Mouse (Mus musculus) 416B (cell line): ENCODE measurements around the gene Ssbp3.
A peak's percentile ranks its signal among the peaks of the same experiment; 100 is the strongest.

ENCODE experiments used
- DNase-seq: peaks from one replicate; pipeline ENCODE4 v3.0.0; 2011; ENCODE audit warnings: low read depth

The Ssbp3 gene

DNA sequence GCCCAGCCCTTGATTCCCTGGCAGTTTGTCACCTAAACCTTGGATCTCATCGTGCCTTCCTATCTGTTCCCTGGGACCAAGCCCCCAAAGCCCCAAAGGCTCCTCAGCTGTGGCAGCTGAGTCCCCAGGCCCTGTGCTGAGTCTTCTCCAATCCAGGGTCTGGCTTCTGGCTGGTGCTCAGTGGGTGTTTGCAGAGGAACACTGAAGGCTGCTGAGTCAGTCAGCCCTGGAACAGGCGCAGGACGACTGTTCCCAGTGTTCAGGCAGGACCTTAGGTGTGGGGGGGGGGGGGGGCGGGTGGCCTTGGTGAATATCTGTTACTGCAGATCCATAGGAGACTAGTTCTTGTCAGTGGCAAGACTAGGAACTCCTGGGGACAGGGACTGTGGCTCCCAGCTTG lies 141.4 kb downstream of the Ssbp3 start:
- no peak for DNase-seq

DNA sequence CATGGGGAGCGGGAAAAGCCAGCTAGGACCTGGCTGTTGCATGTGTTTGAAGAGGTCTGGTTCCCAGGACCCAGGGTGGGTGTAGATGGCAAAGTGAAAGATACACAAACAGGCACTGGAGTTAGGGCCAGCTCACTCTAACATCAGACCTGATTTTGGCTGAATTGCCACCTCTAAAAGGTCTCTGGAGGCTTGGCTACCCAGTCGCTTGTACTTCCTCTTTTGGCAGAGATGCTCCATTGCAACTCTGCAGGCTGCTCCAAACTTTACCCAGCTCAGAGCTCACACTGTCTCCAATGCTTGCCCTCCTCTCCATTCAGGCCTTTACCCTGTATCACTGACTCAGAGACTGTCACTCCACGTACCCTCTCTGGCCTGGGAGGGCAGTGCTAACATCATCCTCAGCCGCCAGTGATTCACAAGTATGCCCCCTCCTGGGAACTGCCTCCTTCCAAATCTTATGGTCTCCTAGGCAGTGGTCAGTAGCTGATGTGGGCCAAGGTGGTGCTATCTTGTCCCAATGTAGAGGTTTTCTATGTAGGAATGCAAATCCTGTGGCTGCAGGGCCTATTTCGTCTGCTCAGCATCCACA lies 142.6 kb downstream of the Ssbp3 start:
- DNase-seq, result peak; percentile 9

DNA sequence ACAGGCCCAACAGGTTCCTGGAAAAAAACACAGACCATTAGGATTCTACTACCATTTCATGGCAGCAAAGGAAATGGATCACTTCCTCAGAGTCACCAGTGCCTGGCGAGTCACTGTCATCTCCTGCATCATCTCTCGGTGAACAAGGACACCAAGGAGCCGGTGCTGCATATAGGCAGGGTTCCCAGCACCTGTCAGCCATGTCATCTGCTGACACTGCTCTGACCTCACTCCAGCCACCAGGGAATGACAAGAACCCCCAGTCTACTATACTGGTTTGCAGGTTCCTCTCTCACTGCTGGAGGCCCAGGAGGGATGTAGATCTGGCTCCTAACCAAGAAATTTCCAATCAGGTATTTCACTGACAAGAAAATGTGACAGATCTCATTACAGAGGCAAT lies 145.6 kb downstream of the Ssbp3 start:
- no peak for DNase-seq

DNA sequence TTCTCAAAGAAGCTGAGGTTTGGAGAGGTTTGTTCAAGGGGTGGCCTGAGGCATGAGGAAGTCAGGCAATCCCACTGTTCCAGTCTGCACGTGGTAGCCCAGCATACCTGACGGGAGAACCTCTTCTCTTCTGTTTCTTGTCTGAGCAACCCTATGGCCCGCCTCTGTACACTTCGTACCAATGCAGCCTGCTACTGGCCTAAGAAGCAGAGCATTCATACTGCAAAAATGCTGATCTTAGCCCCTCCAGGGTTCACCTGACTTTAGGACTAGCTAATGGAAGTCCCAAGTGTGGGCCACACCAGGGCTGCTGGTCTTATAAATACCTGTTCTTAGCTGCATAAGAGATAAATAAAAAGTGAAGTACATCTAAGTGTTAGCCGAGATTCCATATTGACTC lies 147.8 kb downstream of the Ssbp3 start:
- DNase-seq, result no peak

DNA sequence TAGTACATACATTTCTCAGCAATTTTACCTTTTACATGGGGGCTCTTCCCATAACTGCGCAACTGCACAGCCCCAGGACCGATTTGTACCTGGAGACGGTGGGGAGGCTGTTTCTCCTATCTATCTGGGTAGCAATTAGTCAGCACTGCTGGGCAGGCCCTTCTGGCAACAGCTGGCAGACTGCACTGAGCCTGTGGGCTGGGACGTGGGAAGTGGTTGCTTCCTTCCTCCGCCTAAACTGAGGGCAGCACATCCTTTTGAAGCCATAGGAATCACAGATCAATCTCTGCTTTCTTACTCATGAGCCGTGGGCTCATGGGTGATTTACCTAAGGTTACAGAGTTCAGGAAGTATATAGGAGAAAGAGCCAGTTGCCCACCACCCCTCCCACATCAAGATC lies 148.3 kb downstream of the Ssbp3 start:
- peak; percentile 84 for DNase-seq

DNA sequence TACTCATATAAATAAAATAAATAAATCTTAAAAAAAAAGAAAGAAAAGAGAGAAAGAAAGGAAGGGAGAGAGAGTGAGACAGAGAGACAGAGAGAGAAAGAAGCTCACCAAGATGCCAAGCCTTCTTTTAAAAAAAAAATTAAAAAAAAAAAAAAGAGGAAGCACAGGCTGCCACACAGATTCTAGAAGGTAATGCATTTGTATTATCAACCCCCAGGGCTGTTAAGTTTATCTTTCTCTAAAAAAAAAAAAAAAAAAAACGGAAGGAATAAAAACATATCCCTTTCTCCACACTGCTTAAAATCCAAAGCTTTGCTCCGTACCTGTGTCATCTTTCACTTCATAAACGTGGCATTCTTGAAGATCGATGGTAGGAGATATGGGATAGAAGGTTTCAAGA lies 151.1 kb downstream of the Ssbp3 start:
- no peak for DNase-seq

DNA sequence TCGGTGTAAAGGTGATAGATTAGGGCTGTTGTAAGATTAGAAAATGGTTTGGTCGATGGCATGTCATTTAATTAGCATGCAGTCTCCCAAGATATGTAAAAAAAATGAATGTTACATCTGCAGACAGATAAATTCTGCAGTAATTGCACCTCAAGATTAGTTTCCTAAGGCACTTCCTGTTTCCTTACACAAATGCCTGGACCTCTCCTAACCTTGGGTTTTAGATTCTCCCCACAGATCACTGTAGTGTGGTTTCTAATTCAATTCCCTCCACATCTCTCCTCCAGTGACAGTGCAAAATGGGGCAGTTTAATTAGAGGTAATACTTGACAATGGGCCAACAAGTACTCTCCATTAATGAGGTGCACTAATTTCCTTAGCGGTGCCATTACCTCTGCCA lies 152.7 kb downstream of the Ssbp3 start:
- DNase-seq, result no peak

DNA sequence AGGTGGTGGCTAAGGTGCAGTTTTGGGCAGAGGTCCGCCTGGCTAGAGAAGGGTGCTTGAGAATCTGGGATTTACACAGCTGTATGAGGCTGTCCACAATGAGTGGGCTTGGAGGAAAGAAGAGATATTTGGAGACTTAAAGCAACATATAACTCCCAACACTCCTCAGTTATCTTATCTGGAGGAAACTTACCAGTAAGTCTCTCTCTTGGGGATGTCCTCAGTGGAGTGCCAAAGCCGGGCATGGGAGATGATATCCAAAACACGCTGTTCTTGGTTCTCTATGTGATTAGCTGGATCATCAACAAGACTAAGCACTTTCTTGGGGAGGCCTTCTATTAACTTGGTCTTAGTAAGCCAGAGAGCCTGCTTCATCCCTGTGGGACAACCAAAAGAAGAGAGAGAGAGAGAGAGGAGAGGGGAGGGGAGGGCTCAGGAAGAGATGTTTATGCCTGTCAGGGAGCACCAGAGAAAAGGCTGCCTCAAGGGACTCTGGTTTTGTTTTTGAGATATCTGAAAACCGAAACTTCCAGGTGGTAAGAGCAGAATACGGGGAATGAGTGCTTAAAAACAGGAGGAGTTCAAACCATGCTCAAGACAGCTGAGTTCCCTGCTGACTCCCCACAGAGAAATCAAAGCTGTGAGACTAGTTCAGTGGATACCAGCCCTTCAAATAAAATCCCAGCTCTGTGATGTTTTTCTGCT lies 154.0 kb downstream of the Ssbp3 start:
- no peak for DNase-seq

DNA sequence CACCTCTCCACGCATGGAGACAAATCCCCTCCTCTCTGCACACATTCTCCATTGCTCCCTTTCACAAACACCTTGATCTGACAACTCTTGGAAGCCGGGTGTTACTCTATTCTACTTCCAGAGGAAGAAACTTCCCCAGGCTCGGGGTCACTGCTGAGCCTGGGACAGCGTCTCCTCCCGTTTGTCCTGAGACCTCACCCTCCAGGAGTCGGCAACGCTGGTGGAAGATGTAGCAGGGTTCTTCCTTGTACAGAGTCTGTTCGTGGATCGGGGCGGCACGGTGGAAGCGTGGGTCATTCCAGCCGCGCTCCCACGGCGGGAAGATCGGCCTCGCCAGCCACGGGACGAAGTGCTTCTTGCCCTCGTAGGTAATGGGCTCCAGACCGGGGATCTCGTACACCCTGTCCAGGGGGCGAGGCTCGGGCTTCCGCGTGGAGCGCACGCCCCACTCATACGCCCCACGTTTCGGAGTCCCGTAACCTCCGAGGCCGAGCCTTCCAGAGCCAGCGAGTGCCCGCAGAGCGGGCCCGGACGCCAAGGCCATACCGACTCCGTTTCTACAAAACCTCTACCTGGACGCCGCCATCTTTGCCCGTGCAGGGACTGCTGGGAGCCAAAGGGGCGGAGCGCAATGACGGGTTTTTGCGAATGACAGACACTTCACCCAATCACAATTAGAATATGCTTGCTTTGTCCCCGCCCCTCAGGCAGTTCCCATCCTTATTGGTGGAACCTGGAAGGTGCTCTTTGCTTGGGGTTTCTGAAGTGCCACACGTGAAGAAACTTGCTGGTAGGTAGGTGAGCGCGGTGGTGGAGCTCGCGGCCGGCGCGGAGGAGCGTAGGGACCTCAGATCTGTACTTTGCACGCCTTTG lies 156.0 kb downstream of the Ssbp3 start, which contains the start of the genes Mrpl37 and Cyb5rl:
Mrpl37 (minus strand) TSS at position 617 of the 873 bp plus-strand sequence.
Cyb5rl (plus strand) TSS at position 737 of the 873 bp plus-strand sequence.
- DNase-seq, result peak; percentile 97

DNA sequence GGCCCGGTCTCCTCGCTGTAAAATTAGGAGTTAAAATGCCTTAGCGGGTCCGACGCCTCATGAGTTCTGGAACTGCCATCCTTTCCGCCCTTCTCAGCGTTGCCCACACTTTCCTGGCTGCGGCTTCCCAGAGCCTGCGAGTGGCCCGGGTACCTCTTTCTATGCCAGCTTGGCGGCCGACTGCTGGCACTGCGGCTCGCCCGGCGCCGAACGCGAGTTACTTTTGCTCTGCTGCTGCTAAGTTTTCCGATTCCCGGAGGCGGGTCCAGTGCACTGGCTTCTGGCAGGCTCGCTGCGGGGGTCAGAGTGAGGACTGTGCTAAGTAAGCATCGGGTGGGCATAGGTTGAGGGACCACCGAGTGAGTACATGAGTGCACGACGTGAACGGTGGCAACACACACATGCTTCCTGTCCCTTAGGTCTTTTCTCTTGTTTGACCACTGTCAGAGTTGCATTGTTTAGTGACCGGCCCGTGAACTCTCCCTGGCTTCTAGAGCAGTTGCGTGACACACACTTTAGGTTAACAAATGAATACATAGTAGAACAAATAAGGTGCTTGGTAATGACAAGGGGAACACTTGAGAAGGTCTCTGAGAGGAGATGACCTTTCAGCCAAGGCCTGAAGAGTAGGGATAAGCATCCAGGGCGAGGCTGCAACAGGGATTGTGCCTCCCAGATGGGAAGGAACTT lies 156.8 kb downstream of the Ssbp3 start:
- no peak for DNase-seq

DNA sequence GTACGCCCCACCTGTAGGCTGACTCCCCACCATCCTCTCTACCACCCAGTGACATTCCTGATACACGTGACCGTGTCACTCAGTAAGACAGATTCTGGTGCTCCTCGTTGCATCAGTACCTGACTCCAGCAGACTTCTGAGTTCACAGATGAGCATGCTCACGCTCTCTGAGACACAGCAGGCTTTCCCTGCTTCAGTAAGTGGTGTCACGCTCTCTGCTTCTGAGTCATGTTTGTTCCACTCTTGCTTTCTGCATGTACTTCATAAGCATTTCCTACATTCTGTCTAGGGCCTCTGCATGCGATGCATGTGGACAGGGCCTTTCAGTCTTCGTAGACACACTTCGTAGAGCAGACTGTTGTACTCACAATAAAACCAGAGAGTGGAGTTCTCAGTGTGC lies 161.8 kb downstream of the Ssbp3 start:
- no peak for DNase-seq

DNA sequence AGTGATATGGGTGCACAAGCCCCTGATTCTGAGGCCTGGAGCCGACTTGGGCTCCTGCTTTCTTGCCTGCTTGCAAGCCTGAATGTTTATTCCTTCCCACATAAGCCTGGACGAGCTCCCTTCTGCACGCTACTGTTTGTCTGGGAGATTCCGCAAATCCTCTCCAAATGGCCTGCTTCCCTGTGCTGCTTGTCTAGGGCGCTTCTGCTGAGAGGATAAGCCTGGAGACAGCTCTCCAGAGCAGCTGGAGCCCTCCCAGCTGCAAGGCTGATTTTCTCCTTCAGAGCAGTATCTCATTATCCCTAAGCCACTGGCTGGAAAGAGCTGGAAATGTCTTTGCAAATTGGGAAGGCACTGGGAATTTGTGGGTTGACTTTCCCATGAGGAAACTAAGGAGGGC lies 165.0 kb downstream of the Ssbp3 start:
- DNase-seq, result no peak

DNA sequence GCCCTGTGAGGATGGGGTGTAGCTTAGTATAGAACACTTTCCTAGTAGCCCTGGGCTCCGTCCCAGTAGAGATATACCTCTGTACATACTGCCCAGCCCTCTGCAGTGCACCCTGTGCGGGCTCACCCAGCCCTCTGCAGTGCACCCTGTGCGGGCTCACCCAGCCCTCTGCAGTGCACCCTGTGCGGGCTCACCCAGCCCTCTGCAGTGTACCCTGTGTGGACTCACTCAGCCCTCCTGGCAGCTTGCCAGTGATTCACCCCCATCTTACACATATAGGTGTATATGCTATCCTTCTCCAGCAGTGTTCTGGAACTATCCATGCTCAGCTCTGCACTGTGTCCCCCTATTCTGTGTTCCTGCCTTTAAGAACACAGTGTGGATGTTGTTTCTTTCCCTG lies 168.4 kb downstream of the Ssbp3 start:
- no peak for DNase-seq

DNA sequence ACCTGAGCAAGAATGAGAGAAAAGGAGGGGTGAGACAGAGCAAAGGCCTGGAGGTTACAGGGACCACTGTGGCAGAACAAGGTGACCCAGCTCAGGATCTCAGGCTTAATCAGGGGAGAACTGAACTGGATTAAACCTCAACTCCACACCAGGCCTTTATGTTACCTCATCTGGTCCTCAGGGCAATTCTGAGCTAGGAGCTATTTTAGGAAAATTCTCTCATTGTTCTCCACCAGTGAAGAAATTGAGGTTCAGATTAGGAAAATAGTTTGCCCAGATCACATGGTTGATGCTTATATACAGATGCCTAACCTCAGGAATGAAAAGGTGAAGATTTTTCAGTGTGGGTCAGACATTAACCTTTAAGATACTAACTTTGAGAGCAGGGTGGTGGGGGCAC lies 169.2 kb downstream of the Ssbp3 start:
- DNase-seq, result no peak

DNA sequence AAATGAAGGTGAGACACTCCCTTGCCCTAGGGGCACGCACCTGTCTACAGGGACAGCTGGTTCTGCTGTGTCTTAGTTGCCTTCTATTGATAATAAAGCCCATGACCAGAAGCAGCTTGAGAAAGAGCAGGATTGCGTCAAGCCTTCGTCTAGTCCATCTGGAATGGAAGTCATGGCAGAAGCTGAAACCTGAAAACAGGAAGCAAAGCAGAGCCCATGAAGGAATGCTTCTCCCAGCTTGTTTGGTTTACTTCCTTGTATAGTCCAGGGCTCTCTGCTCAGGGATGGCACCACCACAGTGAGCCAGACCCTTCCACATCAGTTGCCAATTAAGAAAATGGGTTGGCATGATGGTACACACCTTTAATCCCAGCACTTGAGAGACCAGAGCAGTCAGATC lies 171.7 kb downstream of the Ssbp3 start:
- DNase-seq, result no peak

DNA sequence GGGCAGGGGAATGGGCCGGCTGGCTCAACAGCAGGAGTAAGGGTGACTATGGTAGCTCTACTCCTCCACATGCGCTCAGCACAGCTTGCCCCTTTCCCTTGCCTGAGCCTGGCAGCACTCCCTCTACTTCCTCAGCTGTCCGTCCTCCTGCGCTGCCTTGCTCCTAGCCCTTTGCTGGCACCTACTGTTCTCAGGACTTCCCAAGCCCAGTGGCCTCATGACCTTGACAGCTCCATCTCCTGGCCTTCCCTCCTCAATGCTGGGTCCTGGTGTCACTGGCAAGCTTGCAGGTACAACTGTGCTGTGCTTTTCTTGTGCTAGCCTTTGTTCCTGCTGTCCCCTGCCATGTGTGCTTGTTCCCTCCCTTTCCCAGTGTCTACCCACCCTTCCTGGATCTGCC lies 172.6 kb downstream of the Ssbp3 start:
- DNase-seq, result no peak

DNA sequence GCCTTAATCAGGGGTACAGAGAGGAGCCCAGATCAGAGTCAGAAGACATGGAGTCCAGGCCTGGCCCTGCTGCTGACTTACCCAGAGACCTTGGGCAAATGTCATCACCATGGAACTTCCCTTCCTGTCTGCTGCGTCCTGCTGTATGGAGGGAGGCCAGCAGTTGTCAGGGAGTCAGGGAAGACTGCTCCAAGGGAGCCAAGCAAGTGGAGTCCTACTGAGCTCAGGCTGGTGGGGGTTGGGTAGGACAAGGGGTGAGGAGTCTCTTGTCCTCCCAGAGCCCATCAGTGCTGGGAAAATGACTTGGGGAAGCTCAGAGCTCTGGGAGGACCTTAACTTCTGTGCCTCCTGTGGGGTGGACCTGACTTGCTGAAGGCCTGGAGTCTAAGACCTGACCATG lies 173.8 kb downstream of the Ssbp3 start:
- DNase-seq, result no peak

DNA sequence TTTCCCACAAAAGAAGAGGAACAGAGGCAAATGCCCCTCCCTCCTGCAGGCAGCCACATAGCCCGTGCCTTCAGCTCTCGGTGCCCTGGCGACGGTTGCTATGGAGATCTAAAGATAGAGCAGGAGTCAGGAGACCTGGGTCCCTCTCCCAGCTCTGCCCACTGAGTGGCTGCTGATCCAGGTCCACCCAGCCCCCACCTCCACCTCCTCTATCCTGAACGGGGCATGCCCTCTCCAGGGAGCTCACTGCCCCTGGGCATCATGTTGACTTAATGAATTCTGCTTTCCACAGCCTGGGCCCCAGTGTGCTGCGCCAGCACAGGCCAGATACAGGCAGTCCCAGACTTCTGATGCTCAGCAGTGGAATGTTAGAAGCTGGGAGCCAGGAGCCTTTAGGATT lies 174.4 kb downstream of the Ssbp3 start:
- DNase-seq, result no peak

DNA sequence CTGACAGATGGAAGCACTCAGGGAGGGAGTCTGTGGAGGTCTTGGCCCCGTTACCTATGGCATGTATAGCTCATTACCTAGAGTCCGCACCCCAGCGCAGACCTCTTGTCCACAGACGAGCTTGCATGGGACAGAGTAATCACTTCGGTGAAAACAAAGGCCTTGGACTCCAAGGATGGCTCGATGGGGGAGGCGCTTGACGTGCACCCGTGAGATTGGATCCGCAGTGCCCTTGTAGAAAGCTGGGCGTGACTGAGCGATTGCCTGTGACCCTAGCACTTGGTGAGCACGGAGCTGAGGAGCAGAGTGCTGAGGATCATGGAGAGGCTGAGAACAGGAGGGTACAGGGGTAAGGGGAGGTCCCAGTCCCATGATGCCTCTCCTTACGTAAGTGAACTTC lies 181.2 kb downstream of the Ssbp3 start:
- no peak for DNase-seq

DNA sequence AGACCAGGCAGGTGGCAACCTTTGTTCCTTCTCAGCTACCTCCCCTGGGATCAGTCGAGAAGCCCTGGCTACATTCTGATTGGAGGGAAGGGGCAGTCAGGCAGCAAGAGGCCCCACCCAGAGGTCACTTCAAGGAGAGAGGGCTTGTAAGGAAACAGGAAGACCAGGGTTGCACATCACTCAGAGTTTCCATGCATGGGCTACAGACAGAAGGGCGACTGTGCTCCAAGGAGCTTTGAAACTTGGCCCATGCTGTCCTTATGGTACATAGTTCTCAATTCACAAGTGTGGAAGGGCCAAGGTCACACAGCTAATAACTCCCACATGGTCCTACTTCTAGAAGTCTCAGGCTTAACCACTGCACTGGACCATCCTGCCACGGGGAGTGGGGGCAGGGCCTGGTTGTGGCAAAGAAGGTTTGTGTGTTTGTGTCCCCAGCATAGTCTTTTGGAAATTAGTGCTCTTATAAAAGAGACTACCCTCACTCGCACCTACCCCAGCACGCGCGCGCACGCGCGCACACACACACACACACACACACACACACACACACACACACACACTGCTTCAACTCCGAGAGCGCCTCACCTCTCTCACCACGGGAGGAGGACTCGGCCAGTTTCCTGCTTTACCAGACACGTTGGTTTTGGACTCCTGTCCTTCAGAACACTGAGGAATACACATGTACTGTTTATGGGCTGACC lies 184.1 kb downstream of the Ssbp3 start:
- DNase-seq, result peak; percentile 36

DNA sequence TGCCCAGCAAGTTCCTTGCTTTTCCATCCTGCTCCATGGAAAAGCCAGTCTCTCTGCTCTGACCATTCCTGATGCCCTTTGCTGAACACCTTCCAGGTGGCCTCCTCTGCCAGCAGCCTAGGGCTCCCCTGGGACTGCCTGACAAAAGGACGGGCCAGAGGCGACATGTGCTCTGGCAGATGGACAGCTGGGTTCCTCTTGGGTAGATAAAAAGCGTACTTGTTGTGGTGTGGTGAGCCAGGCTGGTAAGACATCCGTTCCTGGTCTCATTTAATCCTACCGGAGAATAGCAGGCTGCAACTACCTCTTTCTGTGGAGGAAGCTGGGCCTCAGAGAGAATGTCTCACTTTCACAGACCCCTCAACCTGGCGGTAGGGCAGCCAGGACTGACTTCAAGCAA lies 185.5 kb downstream of the Ssbp3 start:
- peak; percentile 64 for DNase-seq

DNA sequence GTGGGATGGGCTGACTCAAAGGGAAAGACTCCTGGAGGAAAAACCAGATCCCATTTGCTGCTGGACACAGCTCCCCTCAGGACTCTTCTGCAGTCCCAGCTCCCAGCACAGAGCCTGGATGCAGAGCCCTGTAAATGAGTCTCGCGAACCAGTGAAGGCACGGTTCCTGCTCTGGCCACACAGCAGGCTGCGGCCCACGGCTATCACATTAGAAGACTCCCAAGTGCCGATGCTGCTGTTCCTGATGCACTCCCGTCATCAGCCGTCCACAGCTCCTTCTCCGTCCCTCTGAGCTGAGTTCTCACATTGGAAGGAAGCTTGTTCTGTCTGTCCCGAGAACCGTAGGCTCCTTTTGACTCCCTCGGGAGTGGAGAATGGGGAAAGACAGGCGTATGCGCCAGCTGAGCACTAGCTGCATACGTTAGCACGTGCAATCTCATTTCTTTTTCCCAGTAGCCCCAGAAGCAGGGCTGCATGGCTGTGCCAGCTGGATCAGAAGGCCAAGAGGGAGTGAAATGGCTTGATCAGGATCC lies 186.4 kb downstream of the Ssbp3 start, which contains the start of gene Cdcp2:
Cdcp2 (plus strand) TSS at position 51 of the 533 bp plus-strand sequence.
- no peak for DNase-seq
